Mouse (Mus musculus) cerebellum, adult 2 months (tissue): ENCODE measurements around the gene Slc12a8. TPM values are rescaled to one million over a fixed set of nuclear protein-coding genes. Genes with fewer than 3 reads are reported as not detected.

Experiments
- DNase-seq, 2 experiments: peaks; one replicate each; pipeline ENCODE4 v3.0.0; 2021
- H3K27ac ChIP-seq: fragments of 200-500 bp; 2 replicates; pipeline ENCODE4 v1.5.1; 2012; ENCODE audit warnings: low read length, control low read depth, inconsistent platforms; ENCODE audit not compliant: insufficient read depth
- H3K27me3 ChIP-seq: fragments of 200-500 bp; 2 replicates; pipeline ENCODE4 v1.6.1; 2012; ENCODE audit warnings: inconsistent platforms, mild to moderate bottlenecking, low read length, moderate library complexity; ENCODE audit not compliant: control insufficient read depth, insufficient read depth
- H3K4me1 ChIP-seq: fragments of 200-500 bp; 2 replicates; pipeline ENCODE4 v1.6.1; 2011; ENCODE audit warnings: low read length; ENCODE audit not compliant: control insufficient read depth, insufficient read depth
- H3K4me3 ChIP-seq: fragments of 200-500 bp; replicated peaks from 2 replicates; pipeline ENCODE3; 2011; ENCODE audit warnings: mild to moderate bottlenecking, low read depth, low read length, control low read depth; ENCODE audit not compliant: insufficient read depth
- CTCF ChIP-seq: fragments of 200-500 bp; IDR thresholded peaks from 2 replicates; pipeline ENCODE4 v1.5.1; 2011; ENCODE audit warnings: low read depth, mild to moderate bottlenecking, control low read depth, low read length, moderate library complexity, borderline replicate concordance; ENCODE audit not compliant: insufficient read depth
- POLR2A ChIP-seq: fragments of 200-500 bp; IDR thresholded peaks from 2 replicates; pipeline ENCODE4 v1.6.1; 2011; ENCODE audit warnings: low read length, control low read depth, borderline replicate concordance; ENCODE audit not compliant: insufficient read depth
- WGBS: fragments of 180-500 bp; shearing (Covaris S2); methylation state at CpG from one replicate; pipeline ENCODE4 v1.1.7; 2018; 5-methylcytosine and 5-hydroxymethylcytosine counted together
- polyA plus RNA-seq: library from polyadenylated mRNA; depleted of rRNA; stranded (reverse); fragments of >200 nt; gene quantifications from 2 replicates; pipeline ENCODE4 v1.2.3, GENCODE M21; 2012

Slc12a8 gene
- polyA plus RNA-seq, 1 experiment: 4.9 TPM

DNA sequence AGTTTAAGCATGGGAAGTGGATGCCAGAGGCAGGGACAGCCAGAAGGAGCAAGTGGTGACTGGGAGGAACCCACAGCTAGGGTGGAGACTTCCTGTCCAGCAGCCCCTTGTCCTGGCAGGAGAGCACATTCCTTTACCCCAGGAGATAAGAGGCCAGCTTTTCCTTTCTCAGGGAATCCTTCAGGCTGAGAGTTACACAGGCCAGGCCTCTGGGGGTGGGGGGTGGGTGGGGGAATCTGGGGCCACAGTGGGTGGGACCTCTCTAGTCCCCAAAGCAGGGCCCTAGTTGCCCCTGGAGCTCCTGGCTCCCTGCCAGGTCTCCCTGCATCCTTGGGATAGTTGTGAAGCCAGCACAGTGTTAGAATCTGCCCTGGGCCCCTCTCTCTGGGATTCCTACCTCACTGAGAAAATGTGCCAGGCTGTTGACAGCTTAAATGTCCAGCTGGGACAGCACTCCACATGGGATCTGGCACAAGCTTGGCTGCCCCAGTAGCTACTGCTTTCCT lies 63.7 kb downstream of the Slc12a8 start:
- Histone ChIP-seq H3K4me3 (no peak overlapping the region), H3K27ac (no peak overlapping the region), H3K27me3 (no peaks in the 10 kb centered on the region), H3K4me1 (peaks cover 12% of the 10 kb centered on the region)
- peak; percentile 55 to 65 for DNase-seq
- no peak for TF ChIP-seq POLR2A
- TF ChIP-seq CTCF: no peak

DNA sequence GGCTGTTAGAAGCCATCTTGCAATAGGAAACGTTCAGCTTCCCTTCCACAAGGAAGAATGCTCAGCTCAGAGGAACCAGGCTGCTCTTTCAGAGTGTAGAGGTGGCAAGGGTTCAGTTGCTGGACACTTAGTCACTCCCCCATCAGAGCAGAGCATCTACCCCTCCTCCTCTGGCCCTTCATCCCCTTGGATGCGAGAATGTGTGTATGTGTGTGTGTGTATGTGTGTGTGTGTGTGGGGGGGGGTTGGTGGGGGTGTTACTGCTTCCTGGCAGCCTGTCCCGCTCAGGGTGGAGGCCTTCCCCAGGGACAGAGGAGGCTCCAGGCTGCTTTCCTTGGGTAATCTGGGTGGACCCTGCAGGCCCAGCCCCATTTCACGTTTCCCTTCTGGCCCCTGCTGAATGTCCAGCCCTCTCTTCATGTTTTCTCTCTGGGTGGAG lies 64.6 kb downstream of the Slc12a8 start:
- no peak overlapping the region for H3K27ac ChIP-seq
- 88% methylated on average over 4 of the region's 4 CpGs for WGBS
- no peak overlapping the region for H3K4me3 ChIP-seq
- TF ChIP-seq POLR2A (no peak), CTCF (no peak)
- H3K27me3 ChIP-seq: no peaks in the 10 kb centered on the region
- DNase-seq: no peak
- H3K4me1 ChIP-seq: peaks cover 12% of the 10 kb centered on the region

DNA sequence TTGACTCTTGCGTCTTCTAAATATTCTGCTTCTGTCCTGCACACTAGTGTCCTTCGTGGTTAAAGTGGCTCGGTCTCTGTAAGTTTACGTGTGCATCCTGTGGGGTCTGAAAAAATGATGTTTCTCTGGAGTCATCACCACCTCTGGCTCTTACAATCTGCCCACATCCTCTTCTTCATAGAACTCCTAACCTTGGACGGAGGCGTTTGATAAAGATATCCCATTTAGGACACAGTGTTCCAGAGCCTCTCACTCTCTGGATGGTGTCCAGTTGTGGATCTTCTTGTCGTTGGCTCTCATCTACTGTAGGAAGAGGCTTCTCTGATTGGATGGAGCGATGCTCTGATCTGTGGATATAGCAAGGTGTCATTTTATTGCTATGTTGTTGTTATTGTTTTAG lies 65.4 kb downstream of the Slc12a8 start:
- 84% methylated on average over 8 of the region's 8 CpGs for WGBS
- no peak for DNase-seq
- H3K27ac ChIP-seq: no peak overlapping the region
- H3K4me1 ChIP-seq: peaks cover 12% of the 10 kb centered on the region
- TF ChIP-seq POLR2A: no peak
- no peak for TF ChIP-seq CTCF
- H3K27me3 ChIP-seq: no peaks in the 10 kb centered on the region
- H3K4me3 ChIP-seq: no peak overlapping the region

DNA sequence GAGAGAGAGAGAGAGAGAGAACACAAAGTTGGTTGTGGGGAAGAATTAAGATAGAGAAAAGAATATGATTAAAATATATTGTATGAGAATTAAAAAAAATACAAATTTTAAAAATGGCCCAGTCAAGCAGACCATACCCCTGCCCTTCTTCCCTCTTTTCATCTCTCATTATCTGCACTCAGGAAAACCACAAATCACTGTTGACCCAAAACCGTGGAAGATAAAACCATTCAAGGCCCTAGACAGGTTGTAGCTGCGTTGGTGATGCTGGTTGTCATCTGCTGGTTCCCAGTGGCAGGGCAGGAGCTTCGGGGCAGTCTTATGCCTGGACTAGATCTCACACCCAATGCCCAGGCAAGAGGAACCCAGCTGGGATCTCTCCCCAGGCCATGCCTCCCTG lies 66.2 kb downstream of the Slc12a8 start:
- H3K27ac ChIP-seq: no peak overlapping the region
- peaks cover 12% of the 10 kb centered on the region for H3K4me1 ChIP-seq
- H3K27me3 ChIP-seq: no peaks in the 10 kb centered on the region
- H3K4me3 ChIP-seq: no peak overlapping the region
- TF ChIP-seq POLR2A: no peak
- no peak for TF ChIP-seq CTCF
- WGBS: 93% methylated on average over 3 of the region's 3 CpGs
- DNase-seq: no peak

DNA sequence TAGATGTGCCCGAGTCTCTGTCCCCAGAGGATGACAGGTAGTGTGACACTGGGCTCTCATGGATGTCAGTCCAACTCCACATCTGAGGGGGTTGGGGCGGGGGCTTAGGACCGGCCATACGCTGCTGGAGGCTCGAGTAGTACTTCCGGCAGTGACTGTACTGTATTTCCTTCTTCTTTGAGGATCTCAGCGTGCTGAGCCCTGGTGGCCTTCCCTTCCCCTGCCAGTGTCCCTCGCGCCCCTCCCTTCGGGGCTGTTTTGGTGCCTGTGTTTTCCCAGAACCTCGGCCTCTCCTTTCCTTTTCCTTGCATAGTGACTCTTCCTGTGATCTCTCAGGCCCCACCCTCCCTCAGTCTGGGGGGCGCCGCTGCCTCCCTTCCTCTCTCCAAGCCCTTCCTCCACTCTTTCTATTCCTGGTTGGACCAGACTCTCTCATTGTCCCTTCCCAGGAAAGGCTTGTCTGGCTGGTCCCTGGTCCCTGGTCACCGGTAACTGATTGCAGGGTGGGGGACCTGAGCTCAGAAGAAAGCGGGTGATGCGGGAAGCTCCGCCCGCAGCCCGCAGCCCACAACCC lies 66.8 kb downstream of the Slc12a8 start:
- TF ChIP-seq CTCF (no peak), POLR2A (no peak)
- WGBS: 55% methylated on average over 19 of the region's 19 CpGs
- no peak overlapping the region for H3K27ac ChIP-seq
- no peaks in the 10 kb centered on the region for H3K27me3 ChIP-seq
- H3K4me1 ChIP-seq: peaks cover 12% of the 10 kb centered on the region
- no peak overlapping the region for H3K4me3 ChIP-seq
- no peak for DNase-seq

DNA sequence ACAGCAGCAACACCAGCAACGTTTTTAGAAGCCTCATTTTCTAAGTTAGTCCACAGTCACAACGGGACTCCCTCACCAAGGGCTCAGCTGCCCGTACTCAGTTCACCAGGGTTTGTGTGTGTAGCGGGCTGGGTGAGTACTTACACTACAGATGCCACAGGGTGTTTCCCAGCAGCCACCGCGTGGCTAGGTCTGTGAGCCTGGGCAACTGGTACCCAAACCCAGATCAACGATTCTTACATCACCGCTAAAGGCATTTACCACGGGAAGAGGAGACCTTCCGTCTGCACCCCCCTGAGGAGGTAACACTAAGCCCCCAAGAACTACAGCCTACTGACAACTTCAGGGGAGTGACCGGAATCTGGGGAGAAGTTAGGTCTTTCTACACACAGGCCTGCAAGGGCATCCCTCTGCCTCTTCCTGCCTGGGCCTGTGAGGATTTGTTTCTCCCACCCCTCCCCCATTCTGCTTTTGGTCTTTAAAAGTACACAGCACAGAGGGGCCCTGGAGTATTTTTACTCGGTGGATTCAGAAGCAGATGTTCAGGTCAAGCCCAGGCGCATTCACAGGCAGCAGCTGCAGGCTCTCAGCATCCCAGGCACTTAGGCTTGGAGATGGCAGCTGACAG lies 67.4 kb downstream of the Slc12a8 start:
- H3K4me3 ChIP-seq: no peak overlapping the region
- TF ChIP-seq CTCF (no peak), POLR2A (no peak)
- WGBS: 60% methylated on average over 13 of the region's 13 CpGs
- DNase-seq: no peak
- no peak overlapping the region for H3K27ac ChIP-seq
- no peaks in the 10 kb centered on the region for H3K27me3 ChIP-seq
- peaks cover 12% of the 10 kb centered on the region for H3K4me1 ChIP-seq

DNA sequence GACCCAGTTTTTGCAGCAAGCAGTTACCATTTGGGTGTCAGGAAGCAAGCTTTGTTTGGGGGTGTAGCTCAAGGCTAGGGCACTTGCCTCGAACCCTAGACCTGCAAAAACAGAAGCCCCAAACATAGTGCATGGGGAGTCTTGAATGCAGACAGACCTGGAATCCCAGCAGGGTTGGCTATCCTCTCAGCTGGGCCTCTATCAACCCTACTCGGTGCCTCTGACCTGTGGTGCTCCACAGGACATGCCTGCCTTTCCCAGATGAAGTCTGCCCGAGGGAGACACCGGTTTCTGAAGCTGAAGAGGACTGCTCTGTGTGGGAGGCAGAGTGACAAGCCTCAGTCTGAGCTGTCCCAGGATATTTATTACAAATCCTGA lies 67.9 kb downstream of the Slc12a8 start:
- DNase-seq: no peak
- H3K4me1 ChIP-seq: peaks cover 10% of the 10 kb centered on the region
- TF ChIP-seq POLR2A (no peak), CTCF (no peak)
- H3K27ac ChIP-seq: no peak overlapping the region
- 53% methylated on average over 4 of the region's 4 CpGs for WGBS
- H3K27me3 ChIP-seq: no peaks in the 10 kb centered on the region
- no peak overlapping the region for H3K4me3 ChIP-seq

DNA sequence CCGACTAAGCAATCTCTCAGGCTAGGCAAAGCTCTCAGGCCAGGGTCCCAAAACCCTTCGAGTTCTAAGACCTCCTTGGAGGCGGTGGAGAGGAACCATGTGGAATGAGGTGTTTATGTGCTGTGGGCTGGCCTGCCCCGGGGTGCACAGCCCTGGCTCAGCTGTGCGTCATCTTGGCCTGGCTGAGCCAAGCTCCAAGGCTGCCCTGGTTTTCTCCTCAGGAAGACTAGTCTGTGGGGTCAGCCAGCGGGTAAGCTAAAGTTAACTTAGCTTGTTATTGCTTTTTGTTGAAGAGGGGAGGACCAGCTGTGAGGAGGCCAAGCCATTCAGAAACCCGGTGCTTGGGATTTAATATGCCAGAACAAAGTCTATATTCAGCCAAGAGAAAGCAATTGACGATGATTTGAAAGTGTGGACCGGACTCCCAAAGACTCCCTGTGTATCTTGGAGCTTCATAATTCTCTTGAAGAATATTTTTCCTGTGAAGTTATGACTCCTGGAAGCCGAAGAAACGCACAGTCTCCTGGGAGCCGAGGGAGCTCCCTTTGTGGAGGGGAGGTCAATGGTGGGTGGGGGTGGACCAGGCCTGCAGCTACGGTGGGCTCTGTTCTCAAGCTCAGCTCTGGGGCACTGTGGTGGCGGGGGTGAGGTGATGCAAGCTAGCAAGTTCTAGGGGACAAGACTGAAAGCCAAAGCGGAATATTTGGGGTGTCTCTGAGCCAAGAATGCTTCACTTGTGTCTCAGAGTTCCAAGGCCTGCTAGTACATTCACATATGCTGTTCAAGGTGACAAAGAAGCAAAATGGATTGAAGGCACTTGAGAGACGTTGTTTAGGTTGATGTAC lies 70.4 kb downstream of the Slc12a8 start:
- Histone ChIP-seq H3K4me1 (no peaks in the 10 kb centered on the region), H3K4me3 (no peak overlapping the region), H3K27ac (no peak overlapping the region), H3K27me3 (no peaks in the 10 kb centered on the region)
- TF ChIP-seq CTCF (no peak), POLR2A (no peak)
- 69% methylated on average over 16 of the region's 16 CpGs for WGBS
- no peak for DNase-seq

DNA sequence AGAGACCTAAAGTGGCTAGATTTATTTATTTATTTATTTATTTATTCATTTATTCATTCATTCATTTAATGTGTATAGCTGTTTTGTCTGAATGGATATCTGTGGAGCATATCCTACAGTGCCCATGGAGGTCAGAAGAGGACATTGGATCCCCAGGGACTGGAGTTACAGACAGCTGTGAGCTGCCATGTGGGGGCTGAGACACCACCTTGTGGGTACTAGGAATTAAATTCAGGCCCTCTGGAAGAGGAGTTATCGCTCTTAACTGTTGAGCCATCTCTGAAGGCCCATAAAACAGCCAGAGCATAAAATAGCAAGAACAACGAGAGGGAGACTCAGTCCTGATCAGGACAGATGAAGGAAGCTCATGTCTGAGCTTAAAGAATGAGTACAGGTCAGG lies 71.7 kb downstream of the Slc12a8 start:
- 100% methylated on average over 2 of the region's 2 CpGs for WGBS

More for the DNA sequence above, 71.7 kb downstream of the Slc12a8 start:
- TF ChIP-seq POLR2A (no peak), CTCF (no peak)
- no peak overlapping the region for H3K4me3 ChIP-seq
- no peak for DNase-seq
- H3K27me3 ChIP-seq: no peaks in the 10 kb centered on the region
- no peak overlapping the region for H3K27ac ChIP-seq
- no peaks in the 10 kb centered on the region for H3K4me1 ChIP-seq
